Mouse (Mus musculus) hindbrain, postnatal 0 days (tissue): ENCODE data around the gene Ppy. TPM values are rescaled to one million over a fixed set of nuclear protein-coding genes. Genes with fewer than 3 reads are reported as not detected.

Source experiments
- ATAC-seq: fragments of 200-750 bp; cut with Nextera tagmentation; 2 replicates; pipeline ENCODE4 v1.8.0; 2017; ENCODE audit warnings: mild to moderate bottlenecking, moderate TSS enrichment, moderate library complexity
- DNase-seq: peaks from one replicate; pipeline ENCODE4 v3.0.0-alpha.2; 2015; ENCODE audit warnings: low spot score
- H3K27ac ChIP-seq: fragments of 300-500 bp; sonication (generic); 2 replicates; pipeline ENCODE4 v1.5.1; 2014; ENCODE audit warnings: mild to moderate bottlenecking
- H3K27me3 ChIP-seq: fragments of 300-500 bp; sonication (generic); 2 replicates; pipeline ENCODE4 v1.6.1; 2014; ENCODE audit warnings: low read length, mixed read lengths; ENCODE audit not compliant: insufficient read depth
- H3K36me3 ChIP-seq: fragments of 300-500 bp; sonication (generic); 2 replicates; pipeline ENCODE4 v1.6.1; 2014; ENCODE audit warnings: low read length, mixed read lengths; ENCODE audit not compliant: insufficient read depth
- H3K4me1 ChIP-seq: fragments of 300-500 bp; sonication (generic); 2 replicates; pipeline ENCODE4 v1.6.1; 2014; ENCODE audit warnings: antibody characterized with exemption, low read length, mixed read lengths; ENCODE audit not compliant: insufficient read depth
- H3K4me2 ChIP-seq: fragments of 300-500 bp; sonication (generic); 2 replicates; pipeline ENCODE4 v1.6.1; 2014; ENCODE audit warnings: low read depth, mild to moderate bottlenecking, low read length, moderate library complexity, mixed read lengths
- H3K4me3 ChIP-seq: fragments of 300-500 bp; sonication (generic); 2 replicates; pipeline ENCODE4 v1.5.1; 2014; ENCODE audit warnings: low read length
- H3K9ac ChIP-seq: fragments of 300-500 bp; sonication (generic); replicated peaks from 2 replicates; pipeline ENCODE4 v1.6.1; 2014; ENCODE audit warnings: mild to moderate bottlenecking, low read length, moderate library complexity, mixed read lengths
- H3K9me3 ChIP-seq: fragments of 300-500 bp; sonication (generic); 2 replicates; pipeline ENCODE4 v1.6.1; 2016; ENCODE audit warnings: low read length, mixed read lengths
- CTCF ChIP-seq: IDR thresholded peaks from 2 replicates; pipeline ENCODE4 v1.5.1; 2016; ENCODE audit warnings: antibody characterized with exemption, control low read depth, low read depth
- WGBS: fragments of 180-500 bp; shearing (Covaris S2); extraction: QIAGEN DNeasy Blood & Tissue Kit; methylation state at CpG from one replicate; pipeline ENCODE4 v1.1.7; 2014; 5-methylcytosine and 5-hydroxymethylcytosine counted together
- polyA plus RNA-seq: library from polyadenylated mRNA; unstranded; fragments of >200 nt; fragmentation: Nextera tagmentation; extraction: Ambion mirVana; gene quantifications from 2 replicates; pipeline ENCODE4 v1.2.1, GENCODE M21; 2015
- total RNA-seq: library from RNA; depleted of rRNA; stranded (reverse); fragments of >200 nt; gene quantifications from 2 replicates; pipeline ENCODE4 v1.2.3, GENCODE M21; 2014; rRNA removed

Gene Ppy
- total and polyA plus RNA-seq, 2 experiments from 2014 or later: not detected

DNA sequence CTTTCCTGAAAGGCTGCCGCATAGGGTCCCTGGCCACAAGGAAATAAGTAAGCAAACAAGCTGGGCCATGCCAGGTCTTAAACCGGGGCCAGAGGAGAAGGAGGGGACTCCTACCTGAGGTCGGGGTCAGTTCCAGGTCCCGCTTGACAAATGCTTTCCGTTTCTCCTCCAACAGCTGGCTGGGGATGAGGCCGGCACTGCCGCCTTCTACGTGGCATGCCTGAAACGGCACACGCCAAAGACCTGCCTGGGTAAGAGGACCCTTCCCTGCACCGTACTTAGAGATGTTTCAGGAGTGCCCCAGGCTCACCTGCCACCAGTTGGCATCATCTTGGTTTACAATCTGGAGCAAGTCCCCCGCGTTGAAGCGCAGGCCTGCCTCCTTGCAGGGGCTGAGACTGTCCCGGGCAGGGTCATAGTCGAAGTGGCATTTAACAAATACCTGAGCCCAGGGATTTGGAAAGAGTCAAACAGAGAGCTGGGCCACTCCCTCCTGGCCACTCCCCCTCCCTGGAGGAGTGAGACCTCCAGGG, 39.1 kb downstream of the Ppy start:
- Histone ChIP-seq H3K27ac (no peak overlapping the region), H3K27me3 (no peaks in the 10 kb centered on the region), H3K36me3 (peaks cover 14% of the 10 kb centered on the region; the same call in 1 of the 2 replicates), H3K9me3 (no peaks in the 10 kb centered on the region), H3K4me3 (no peak overlapping the region), H3K4me2 (peak overlapping the region; percentile 72), H3K9ac (no peak overlapping the region), H3K4me1 (no peaks in the 10 kb centered on the region)
- ATAC-seq: no peak
- TF ChIP-seq CTCF: no peak
- DNase-seq: no peak
- WGBS: 34% methylated on average over 16 of the region's 16 CpGs

DNA sequence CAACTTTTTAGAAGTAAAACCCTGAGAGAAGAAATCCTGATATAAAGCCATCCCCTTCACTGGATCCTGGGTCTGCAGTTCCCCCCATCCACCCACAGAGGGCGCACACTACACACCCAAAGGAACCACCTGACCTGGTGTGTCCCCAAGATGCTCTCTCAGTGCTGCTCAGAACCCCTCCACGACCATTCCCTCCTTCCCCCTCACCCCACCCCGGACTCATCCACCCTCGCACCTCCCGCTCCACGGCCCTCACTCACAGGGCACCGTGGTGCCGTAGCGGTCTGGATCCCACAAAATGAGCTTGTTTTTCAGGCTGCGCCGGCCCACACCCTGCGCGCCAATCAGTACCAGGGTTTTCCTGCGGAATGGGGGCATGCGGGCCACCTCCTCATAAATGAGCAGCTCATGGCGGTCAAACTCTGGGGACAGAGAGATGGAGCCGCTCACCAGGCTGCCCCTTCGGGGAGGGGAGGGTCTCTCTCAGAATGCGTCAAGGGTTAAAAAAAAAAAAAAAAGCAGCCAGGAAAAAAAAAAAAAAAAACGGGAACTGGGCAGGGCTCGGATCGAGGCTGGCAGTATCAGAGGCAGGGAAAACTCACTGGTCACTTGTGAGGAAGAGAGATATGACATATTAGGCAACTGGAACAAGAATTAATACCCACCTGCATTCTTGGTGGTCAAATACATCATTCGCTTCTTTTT, 39.7 kb downstream of the Ppy start:
- peaks cover 14% of the 10 kb centered on the region; the same call in 1 of the 2 replicates for H3K36me3 ChIP-seq
- DNase-seq: peak; percentile 85

DNA sequence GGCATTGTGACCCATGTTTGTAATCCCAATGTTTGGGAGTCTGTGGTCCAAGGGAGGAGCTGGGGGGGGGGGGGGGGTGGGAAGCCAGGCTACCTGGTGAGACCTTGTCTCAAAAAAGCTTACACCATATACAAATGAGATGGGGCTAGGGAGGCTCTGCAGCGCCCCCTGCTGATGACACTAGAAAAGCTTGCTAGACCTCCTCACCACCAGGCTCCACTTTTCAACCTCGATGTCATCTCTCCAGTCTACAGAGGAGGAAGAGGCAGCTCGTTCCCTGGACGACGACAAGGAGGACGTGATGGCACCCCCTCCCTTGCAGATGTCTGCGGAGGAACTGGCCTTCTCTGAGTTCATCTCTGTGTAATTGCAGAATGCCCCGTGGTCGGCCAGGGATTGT, 47.3 kb downstream of the Ppy start:
- TF ChIP-seq CTCF: peak; percentile 68
- no peaks in the 10 kb centered on the region for H3K9me3 ChIP-seq
- peaks cover 3% of the 10 kb centered on the region; the same call in 1 of the 2 replicates for H3K36me3 ChIP-seq
- no peaks in the 10 kb centered on the region for H3K27me3 ChIP-seq
- no peak overlapping the region for H3K27ac ChIP-seq
- no peak overlapping the region for H3K9ac ChIP-seq
- no peaks in the 10 kb centered on the region for H3K4me1 ChIP-seq
- ATAC-seq (no peak), DNase-seq (peak; percentile 73)
- 27% methylated on average over 9 of the region's 9 CpGs for WGBS
- H3K4me2 ChIP-seq: no peak overlapping the region
- H3K4me3 ChIP-seq: no peak overlapping the region

More for the DNA sequence above, 39.7 kb downstream of the Ppy start:
- 5% methylated on average over 23 of the region's 23 CpGs for WGBS
- Histone ChIP-seq H3K9me3 (no peaks in the 10 kb centered on the region), H3K27ac (no peak overlapping the region), H3K4me3 (peak overlapping the region; percentile 35), H3K27me3 (no peaks in the 10 kb centered on the region), H3K4me1 (no peaks in the 10 kb centered on the region), H3K4me2 (peak overlapping the region; percentile 72), H3K9ac (peak overlapping the region; percentile 33; the same call in 1 of the 2 replicates)
- peak; percentile 97 for TF ChIP-seq CTCF
- peak; percentile 81 for ATAC-seq

DNA sequence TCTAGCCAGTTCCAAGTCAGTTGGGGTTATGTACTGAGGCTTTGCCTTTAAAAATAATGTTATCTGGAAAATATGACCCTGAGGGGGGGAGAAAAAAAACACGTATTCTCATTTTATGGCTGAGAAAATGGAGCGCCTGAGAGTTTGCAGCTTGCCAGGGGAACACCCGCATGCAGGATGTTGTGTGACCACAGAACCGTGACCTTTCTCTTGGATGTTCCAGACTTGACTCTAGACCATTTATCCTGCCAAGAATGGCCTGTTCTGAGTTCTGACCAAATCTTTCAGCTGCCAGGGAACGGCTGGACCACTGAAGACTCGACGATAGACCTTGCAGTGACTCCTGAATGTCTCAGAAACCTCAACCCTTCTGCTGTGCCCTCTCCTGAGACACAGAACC, 47.9 kb downstream of the Ppy start:
- H3K9ac ChIP-seq: no peak overlapping the region
- DNase-seq (no peak), ATAC-seq (no peak)
- H3K27me3 ChIP-seq: no peaks in the 10 kb centered on the region
- H3K4me3 ChIP-seq: no peak overlapping the region
- H3K9me3 ChIP-seq: no peaks in the 10 kb centered on the region
- no peak for TF ChIP-seq CTCF
- no peak overlapping the region for H3K27ac ChIP-seq
- WGBS: 63% methylated on average over 7 of the region's 7 CpGs
- H3K36me3 ChIP-seq: no peaks in the 10 kb centered on the region
- no peaks in the 10 kb centered on the region for H3K4me1 ChIP-seq
- no peak overlapping the region for H3K4me2 ChIP-seq

DNA sequence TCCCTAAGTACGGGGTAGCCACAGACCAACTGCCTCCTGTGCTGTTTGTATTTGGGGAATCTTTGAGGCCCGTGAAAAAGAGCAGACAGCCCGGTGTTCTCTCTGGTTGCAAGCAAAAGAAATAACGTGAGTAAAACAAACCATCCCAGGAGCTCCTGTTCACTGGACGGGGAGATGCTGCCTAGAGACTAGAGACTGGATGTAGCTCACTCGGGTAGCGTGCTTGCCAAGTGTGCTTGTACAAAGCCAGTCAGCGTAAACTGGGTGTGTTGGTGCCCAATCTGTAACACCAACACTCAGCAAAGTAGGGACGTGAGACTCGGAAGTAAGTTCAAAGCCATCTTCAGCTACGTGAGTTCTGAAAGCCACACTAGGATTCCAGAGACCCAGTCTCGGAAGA, 48.4 kb downstream of the Ppy start:
- no peak overlapping the region for H3K9ac ChIP-seq
- H3K4me3 ChIP-seq: no peak overlapping the region
- no peak overlapping the region for H3K27ac ChIP-seq
- no peaks in the 10 kb centered on the region for H3K9me3 ChIP-seq
- 74% methylated on average over 12 of the region's 12 CpGs for WGBS
- DNase-seq (no peak), ATAC-seq (no peak)
- H3K4me1 ChIP-seq: no peaks in the 10 kb centered on the region
- H3K27me3 ChIP-seq: no peaks in the 10 kb centered on the region
- H3K36me3 ChIP-seq: no peaks in the 10 kb centered on the region
- no peak overlapping the region for H3K4me2 ChIP-seq
- no peak for TF ChIP-seq CTCF

DNA sequence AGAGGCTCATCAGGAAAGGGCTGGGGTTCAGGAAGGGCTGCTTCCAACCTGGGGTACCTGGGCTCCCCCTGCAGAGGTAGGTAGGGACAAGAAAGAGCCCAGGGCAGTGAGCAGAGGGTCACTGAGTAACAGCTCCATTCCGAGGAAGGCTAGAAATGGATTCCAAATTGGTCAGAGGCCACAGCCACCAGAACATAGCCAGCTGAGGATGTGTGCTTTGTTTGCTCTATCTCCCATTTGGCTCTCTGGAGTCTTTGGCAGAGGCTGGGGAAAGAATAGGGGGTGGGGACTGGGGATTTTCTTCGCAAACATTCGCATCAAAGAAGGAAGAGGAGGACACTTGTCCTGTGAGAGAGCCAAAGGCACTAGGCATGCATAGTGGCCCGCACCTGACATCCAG, 49.2 kb downstream of the Ppy start:
- no peak overlapping the region for H3K27ac ChIP-seq
- no peak overlapping the region for H3K9ac ChIP-seq
- no peak for ATAC-seq
- H3K4me3 ChIP-seq: no peak overlapping the region
- H3K9me3 ChIP-seq: no peaks in the 10 kb centered on the region
- no peaks in the 10 kb centered on the region for H3K27me3 ChIP-seq
- WGBS: 46% methylated on average over 4 of the region's 4 CpGs
- no peak for DNase-seq
- H3K4me2 ChIP-seq: no peak overlapping the region
- H3K36me3 ChIP-seq: no peaks in the 10 kb centered on the region
- TF ChIP-seq CTCF: no peak
- H3K4me1 ChIP-seq: no peaks in the 10 kb centered on the region

DNA sequence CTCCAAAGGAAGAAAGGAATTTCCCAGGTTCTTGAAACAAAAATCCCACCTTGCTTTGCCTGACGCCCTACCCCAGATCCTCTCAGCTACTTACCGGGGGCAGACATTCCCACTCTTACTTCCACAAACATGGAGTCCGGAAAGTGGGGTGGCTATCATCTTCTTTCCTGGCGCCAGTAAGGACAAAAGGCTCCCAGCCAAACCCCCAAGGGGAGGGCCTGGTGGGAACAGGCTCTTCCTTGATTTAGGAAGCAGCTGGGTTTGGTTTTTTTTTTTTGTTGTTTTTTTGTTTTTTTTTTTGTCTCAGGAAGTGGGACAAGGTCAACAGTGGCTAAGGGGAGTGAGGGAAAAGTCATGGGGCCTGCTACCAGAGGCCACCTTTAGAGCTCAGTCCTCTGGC, 49.6 kb downstream of the Ppy start:
- no peak overlapping the region for H3K4me2 ChIP-seq
- ATAC-seq (no peak), DNase-seq (no peak)
- no peak for TF ChIP-seq CTCF
- 64% methylated on average over 4 of the region's 4 CpGs for WGBS
- no peaks in the 10 kb centered on the region for H3K36me3 ChIP-seq
- H3K9ac ChIP-seq: no peak overlapping the region
- no peak overlapping the region for H3K27ac ChIP-seq
- H3K27me3 ChIP-seq: no peaks in the 10 kb centered on the region
- no peak overlapping the region for H3K4me3 ChIP-seq
- H3K9me3 ChIP-seq: no peaks in the 10 kb centered on the region
- no peaks in the 10 kb centered on the region for H3K4me1 ChIP-seq

Other genes with a start within 250 kb of the Ppy start
- 1.8 and 2.0 TPM in 2 replicates for gene Meox1, start 206.9 kb downstream of the Ppy start, total RNA-seq
- gene Meox1, start 206.9 kb downstream of the Ppy start, polyA plus RNA-seq: 0.69 and 0.73 TPM in 2 replicates
- 0.22 TPM in 1 of 2 replicates, not detected in the other for gene Sost, start 134.3 kb downstream of the Ppy start, total RNA-seq
- gene Sost, start 134.3 kb downstream of the Ppy start, polyA plus RNA-seq: 0.14 and 0.16 TPM in 2 replicates
- gene Cfap97d1, start 117.0 kb downstream of the Ppy start, total RNA-seq: not detected in 2 replicates
- gene Cfap97d1, start 117.0 kb downstream of the Ppy start, polyA plus RNA-seq: not detected in 2 replicates
- 52.0 and 80.7 TPM in 2 replicates for gene Dusp3, start 114.3 kb downstream of the Ppy start, total RNA-seq
- gene Dusp3, start 114.3 kb downstream of the Ppy start, polyA plus RNA-seq: 44.7 and 45.2 TPM in 2 replicates
- 73.5 and 81.3 TPM in 2 replicates for gene Mpp3, start 72.9 kb downstream of the Ppy start, total RNA-seq
- gene Mpp3, start 72.9 kb downstream of the Ppy start, polyA plus RNA-seq: 53.8 and 54.1 TPM in 2 replicates
- 0.05 and 0.29 TPM in 2 replicates for gene Cd300lg, start 59.8 kb downstream of the Ppy start, total RNA-seq
- 0.19 and 0.40 TPM in 2 replicates for gene Cd300lg, start 59.8 kb downstream of the Ppy start, polyA plus RNA-seq
- 49.0 and 49.9 TPM in 2 replicates for gene Mpp2, start 12.8 kb downstream of the Ppy start, total RNA-seq
- gene Mpp2, start 12.8 kb downstream of the Ppy start, polyA plus RNA-seq: 25.5 and 26.0 TPM in 2 replicates
- gene Pyy, start 6.5 kb upstream of the Ppy start, total RNA-seq: 25.8 and 42.9 TPM in 2 replicates
- 5.7 and 9.5 TPM in 2 replicates for gene Pyy, start 6.5 kb upstream of the Ppy start, polyA plus RNA-seq
- gene Nags, start 44.2 kb upstream of the Ppy start, total RNA-seq: not detected in 2 replicates
- 0.09 and 0.14 TPM in 2 replicates for gene Nags, start 44.2 kb upstream of the Ppy start, polyA plus RNA-seq
- gene Tmem101, start 55.1 kb upstream of the Ppy start, total RNA-seq: 37.4 and 45.4 TPM in 2 replicates
- gene Tmem101, start 55.1 kb upstream of the Ppy start, polyA plus RNA-seq: 40.6 and 42.5 TPM in 2 replicates
- 65.7 and 167 TPM in 2 replicates for gene Lsm12, start 84.0 kb upstream of the Ppy start, total RNA-seq
- 147 and 153 TPM in 2 replicates for gene Lsm12, start 84.0 kb upstream of the Ppy start, polyA plus RNA-seq
- 67.5 and 70.1 TPM in 2 replicates for gene G6pc3, start 88.3 kb upstream of the Ppy start, total RNA-seq
- 43.8 and 46.2 TPM in 2 replicates for gene G6pc3, start 88.3 kb upstream of the Ppy start, polyA plus RNA-seq
- gene Hdac5, start 128.8 kb upstream of the Ppy start, total RNA-seq: 212 and 350 TPM in 2 replicates
- 61.2 and 61.9 TPM in 2 replicates for gene Hdac5, start 128.8 kb upstream of the Ppy start, polyA plus RNA-seq
- 2.3 and 2.4 TPM in 2 replicates for gene BC030867, start 147.6 kb upstream of the Ppy start, total RNA-seq
- gene BC030867, start 147.6 kb upstream of the Ppy start, polyA plus RNA-seq: 2.1 and 2.3 TPM in 2 replicates
- 2.2 and 2.6 TPM in 2 replicates for gene Asb16, start 167.4 kb upstream of the Ppy start, total RNA-seq
- gene Asb16, start 167.4 kb upstream of the Ppy start, polyA plus RNA-seq: 0.29 and 0.41 TPM in 2 replicates
- gene Tmub2, start 183.6 kb upstream of the Ppy start, total RNA-seq: 81.8 and 92.7 TPM in 2 replicates
- gene Tmub2, start 183.6 kb upstream of the Ppy start, polyA plus RNA-seq: 71.0 and 72.2 TPM in 2 replicates
- gene Atxn7l3, start 195.3 kb upstream of the Ppy start, total RNA-seq: 146 and 149 TPM in 2 replicates
- 22.8 and 23.7 TPM in 2 replicates for gene Atxn7l3, start 195.3 kb upstream of the Ppy start, polyA plus RNA-seq
- 53.7 and 63.7 TPM in 2 replicates for gene Ubtf, start 218.4 kb upstream of the Ppy start, total RNA-seq
- 74.6 and 76.1 TPM in 2 replicates for gene Ubtf, start 218.4 kb upstream of the Ppy start, polyA plus RNA-seq